Mouse (Mus musculus): ENCODE measurements around the gene Gm28047.

Gm28047 gene

DNA sequence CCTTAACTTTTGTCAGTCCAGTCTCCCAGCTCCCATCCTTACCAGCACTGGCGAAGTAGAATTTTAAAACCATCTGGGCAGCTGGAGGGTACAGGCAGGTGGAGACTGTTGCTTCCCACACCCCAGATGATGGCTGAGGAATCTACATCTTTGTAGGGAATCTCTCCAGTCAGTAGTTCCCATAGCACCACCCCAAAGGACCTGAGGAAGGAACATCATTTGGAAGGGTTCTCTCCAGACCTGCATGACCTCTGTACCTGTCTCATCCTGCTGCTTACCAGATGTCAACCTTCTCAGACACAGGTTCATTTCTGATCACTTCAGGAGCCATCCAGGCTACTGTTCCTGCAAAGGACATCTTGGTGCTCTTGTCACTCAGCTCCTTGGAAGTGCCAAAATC lies 121.4 kb downstream of the Gm28047 start, which contains the start of gene Gm10337:
Gene Gm10337 (plus strand): TSS at position 276 of the 400 bp plus-strand sequence.
- DNase-seq (ENCODE audit: extremely low read depth, insufficient read length, low spot score) = no peak

DNA sequence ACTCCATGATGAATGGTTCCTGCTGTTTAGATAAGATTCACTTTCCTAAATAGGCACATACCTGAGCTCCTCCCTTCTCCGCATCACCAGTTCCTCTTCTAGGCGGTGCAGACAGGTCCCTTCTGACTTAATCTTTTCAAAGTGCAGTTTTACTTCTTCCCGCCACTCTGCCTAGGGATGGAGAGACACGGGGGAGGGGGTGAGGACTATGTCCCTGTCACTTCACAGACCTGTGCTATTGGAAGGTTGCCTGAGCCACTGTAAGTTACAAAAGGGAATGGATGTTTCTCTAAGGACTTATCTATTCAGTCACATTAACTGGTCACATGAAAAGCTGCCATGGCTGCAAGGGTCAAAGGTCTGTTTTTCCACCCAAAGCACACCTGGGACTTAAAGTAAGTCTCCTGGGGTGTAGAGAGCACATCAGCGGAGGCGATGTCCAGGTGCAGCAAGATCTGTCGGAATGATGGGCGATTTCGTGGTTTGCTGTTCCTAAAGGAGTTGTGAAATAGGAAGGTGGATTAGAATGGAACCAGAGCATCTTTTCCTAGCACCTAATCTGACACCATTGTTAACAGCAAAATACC lies 122.5 kb downstream of the Gm28047 start:
- no peak for DNase-seq (ENCODE audit: extremely low read depth, insufficient read length, low spot score)

GRCm38 (mm10) chr15:102501084-102501814 lies 123.6 kb downstream of the Gm28047 start:
- no peak for DNase-seq (ENCODE audit: extremely low read depth, insufficient read length, low spot score)

DNA sequence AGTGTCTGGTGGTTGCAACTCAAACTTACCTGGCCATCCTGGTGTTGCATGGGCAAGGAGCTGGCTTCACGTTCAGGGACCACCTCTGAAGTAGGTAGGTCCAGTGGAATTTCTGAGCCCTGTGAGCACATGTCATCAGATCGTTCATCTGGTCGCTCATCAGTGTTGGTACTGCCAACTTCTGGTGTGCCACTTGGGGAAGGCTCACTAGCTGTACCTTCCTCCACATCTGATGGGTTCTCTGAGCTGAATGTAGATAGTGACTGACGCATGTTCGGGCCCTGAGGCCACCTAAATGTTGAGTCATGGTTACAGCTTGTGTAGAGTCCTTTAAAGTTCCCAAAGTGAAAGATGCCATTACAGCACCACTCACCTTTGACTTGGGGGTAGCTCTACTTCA lies 124.4 kb downstream of the Gm28047 start:
- DNase-seq (ENCODE audit: extremely low read depth, insufficient read length, low spot score) = no peak

- no peak for DNase-seq (ENCODE audit: extremely low read depth, insufficient read length, low spot score)
Measured at GRCm38 (mm10) chr15:102499851-102500250, 125.0 kb downstream of the Gm28047 start.

DNA sequence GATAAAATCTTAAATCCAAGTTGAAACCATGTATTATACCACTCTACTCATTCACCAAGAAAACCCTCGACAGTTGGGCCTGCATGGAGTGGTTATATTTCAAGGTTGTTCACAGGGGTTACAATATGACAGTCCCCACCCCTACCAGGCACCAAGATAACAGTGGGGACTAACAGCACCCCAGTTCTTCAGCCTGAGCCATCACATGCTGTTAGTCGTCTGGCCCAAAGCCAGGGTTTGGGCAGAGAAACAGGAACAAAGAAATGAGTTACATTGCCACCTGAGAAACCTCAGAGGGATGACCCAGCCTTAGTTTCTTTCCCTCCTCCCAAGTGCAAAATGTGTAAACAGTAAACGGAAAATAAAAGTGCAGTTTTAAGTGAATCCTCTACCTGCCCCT lies 125.5 kb downstream of the Gm28047 start:
- DNase-seq (ENCODE audit: extremely low read depth, insufficient read length, low spot score) = no peak

DNA sequence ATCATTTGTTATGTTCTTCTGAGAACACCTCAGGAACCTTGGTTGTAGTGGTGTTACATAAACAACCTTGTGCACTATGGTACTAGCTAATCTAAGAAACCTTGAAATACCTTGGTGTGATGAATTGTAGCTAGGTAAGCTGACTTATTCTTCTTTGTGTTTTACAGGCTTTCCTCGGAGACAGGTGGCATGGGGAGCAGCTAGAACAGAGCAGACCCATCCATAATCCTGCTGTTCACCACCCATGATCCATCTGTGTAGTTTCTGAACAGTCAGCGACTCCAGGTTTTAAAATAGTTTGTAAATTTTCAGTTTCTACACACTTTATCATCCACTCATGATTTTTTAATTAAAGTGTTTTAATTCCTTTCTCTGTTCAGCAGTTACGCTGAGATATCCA lies 126.5 kb downstream of the Gm28047 start:
- DNase-seq (ENCODE audit: extremely low read depth, insufficient read length, low spot score) = no peak

DNA sequence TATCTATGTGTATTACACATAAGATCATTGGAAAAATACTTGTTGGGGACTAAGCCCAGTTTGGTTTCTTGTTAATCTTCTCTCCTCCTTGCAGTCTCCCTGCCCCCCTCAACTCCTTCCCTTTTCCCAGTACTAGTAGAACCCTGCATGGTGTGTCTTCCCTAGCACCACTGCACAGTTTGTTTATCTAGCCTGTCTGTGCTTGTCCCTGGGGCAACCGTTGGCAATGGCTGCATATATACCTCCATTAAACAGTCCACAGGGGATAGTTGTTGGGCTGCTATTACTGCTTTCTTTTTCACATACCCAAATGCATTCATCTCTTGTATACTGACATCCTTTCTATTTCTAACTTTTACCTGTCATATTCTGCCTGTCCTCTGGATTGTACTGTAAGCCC lies 137.2 kb downstream of the Gm28047 start:
- DNase-seq (ENCODE audit: extremely low read depth, insufficient read length, low spot score) = no peak

DNA sequence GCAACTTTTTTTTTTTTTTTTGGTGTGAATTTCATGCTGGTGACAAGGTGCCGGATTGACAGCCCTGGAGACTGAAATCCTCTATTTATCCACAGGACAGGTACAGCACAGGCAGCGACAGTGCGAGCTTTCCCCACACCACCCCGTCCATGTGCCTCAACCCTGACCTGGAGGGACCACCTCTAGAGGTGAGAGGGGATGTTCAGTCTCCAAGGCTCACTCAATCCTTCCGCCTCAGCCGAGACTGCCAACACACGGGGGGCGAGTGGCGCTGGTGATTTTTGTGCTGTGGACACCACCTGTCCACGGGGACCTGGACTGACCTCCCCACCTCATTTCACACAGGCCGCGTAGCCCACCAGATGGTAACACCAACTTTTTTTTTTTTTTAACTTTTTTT lies 139.0 kb downstream of the Gm28047 start:
- no peak for DNase-seq (ENCODE audit: extremely low read depth, insufficient read length, low spot score)

GRCm38 (mm10) chr15:102483136-102483535 lies 141.7 kb downstream of the Gm28047 start:
- no peak for DNase-seq (ENCODE audit: extremely low read depth, insufficient read length, low spot score)

GRCm38 (mm10) chr15:102474520-102474919 lies 150.3 kb downstream of the Gm28047 start:
- DNase-seq (ENCODE audit: extremely low read depth, insufficient read length, low spot score) = no peak
